ENCODE assay signal across 8 mouse cellular contexts in the genomic region with DNA sequence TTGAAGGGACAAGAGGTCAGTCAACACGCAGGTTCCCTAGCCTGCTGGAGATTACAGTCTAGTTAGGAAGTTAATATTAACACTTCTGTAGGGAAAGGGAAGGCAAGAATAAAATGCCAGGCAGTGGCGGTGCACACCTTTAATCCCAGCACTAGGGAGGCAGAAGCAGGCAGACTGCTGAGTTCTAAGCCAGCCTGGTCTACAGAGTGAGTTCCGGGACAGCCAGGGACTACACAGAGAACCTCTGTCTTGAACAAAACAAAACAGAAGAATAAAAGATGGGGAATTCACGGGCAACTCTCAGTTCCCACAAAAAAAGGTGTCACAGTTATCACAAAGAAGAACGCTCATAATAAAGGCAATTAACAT. TPM values are rescaled to one million over a fixed set of nuclear protein-coding genes. Genes with fewer than 3 reads are reported as not detected.
DNase-seq lines count a peak whose midpoint lies in the region; ATAC-seq and TF ChIP-seq lines count a peak whose summit lies in the region.

No protein-coding gene starts in this region.

- H3K9me3 ChIP-seq in heart, embryonic 16.5 days (replicated peaks; ENCODE audit: control insufficient read depth, low read length): peaks cover 3% of the 10 kb centered on the region
- H3K9me3 ChIP-seq in ES-E14 (ENCODE audit: control insufficient read depth, insufficient read depth, low read depth, low read length): no peaks in the 10 kb centered on the region
- no peaks in the 10 kb centered on the region for H3K9me3 ChIP-seq in hindbrain, embryonic 10.5 days
- no peaks in the 10 kb centered on the region for H3K9me3 ChIP-seq in midbrain, embryonic 11.5 days (ENCODE audit: control insufficient read depth, low read length)

- DNase-seq in heart, adult 9 months (ENCODE audit: low spot score in 2 of 2): no peak
- no peak for DNase-seq in ES-E14 (ENCODE audit: low read depth, low spot score)
- no peak for DNase-seq in hindbrain, embryonic 10.5 days (ENCODE audit: low spot score)
- no peak for DNase-seq in midbrain, embryonic 11.5 days (ENCODE audit: low spot score, missing footprints)
- no peak for DNase-seq in embryo, embryonic 10.5 days (ENCODE audit: low spot score)
- DNase-seq in layer of hippocampus, adult 8-10 months (ENCODE audit: low spot score in 2 of 2): no peak
- DNase-seq in kidney, postnatal 14 days: no peak

- peak overlapping the region; percentile 98 for H3K4me3 ChIP-seq in heart, embryonic 16.5 days (ENCODE audit: low read length)
- H3K4me3 ChIP-seq in ES-E14 (ENCODE audit: insufficient read depth in 1 of 2, low read depth in 1 of 2, low read length in 2 of 2, poor library complexity in 1 of 2, severe bottlenecking in 1 of 2): peak overlapping the region; percentile 79 to 86; a peak in 3 of 4 replicates
- peak overlapping the region; percentile 79 for H3K4me3 ChIP-seq in hindbrain, embryonic 10.5 days
- H3K4me3 ChIP-seq in midbrain, embryonic 11.5 days (ENCODE audit: low read depth, low read length): peak overlapping the region; percentile 91

- peaks cover 17% of the 10 kb centered on the region for H3K4me1 ChIP-seq in heart, embryonic 16.5 days (ENCODE audit: control insufficient read depth, insufficient read depth, low read length)
- H3K4me1 ChIP-seq in ES-E14 (ENCODE audit: control insufficient read depth in 2 of 2, insufficient read depth in 2 of 2, low read length in 2 of 2, poor library complexity in 1 of 2): peaks cover 0 to 3% of the 10 kb centered on the region in 2 experiments; a peak in 1 of 4 replicates
- peaks cover 5% of the 10 kb centered on the region for H3K4me1 ChIP-seq in hindbrain, embryonic 10.5 days (replicated peaks)
- 0 out of 2 replicates have a peak, but pooled peaks cover 5% of the 10 kb centered on the region for H3K4me1 ChIP-seq in midbrain, embryonic 11.5 days (ENCODE audit: control insufficient read depth, insufficient read depth, low read length)

- H3K36me3 ChIP-seq in heart, embryonic 16.5 days (ENCODE audit: control insufficient read depth, insufficient read depth): no peaks in the 10 kb centered on the region
- 0 out of 2 replicates have a peak, but pooled peaks cover 3% of the 10 kb centered on the region for H3K36me3 ChIP-seq in ES-E14 (ENCODE audit: control insufficient read depth, insufficient read depth, low read length, poor library complexity, severe bottlenecking)
- H3K36me3 ChIP-seq in hindbrain, embryonic 10.5 days: peaks cover 15% of the 10 kb centered on the region
- no peaks in the 10 kb centered on the region; the same call in 1 of the 2 replicates for H3K36me3 ChIP-seq in midbrain, embryonic 11.5 days (ENCODE audit: control insufficient read depth, insufficient read depth, low read length)

- H3K4me2 ChIP-seq in heart, embryonic 16.5 days (ENCODE audit: low read depth, low read length): peak overlapping the region; percentile 91
- H3K4me2 ChIP-seq in midbrain, embryonic 11.5 days: peak overlapping the region; percentile 69

- 36% methylated on average over 5 of the region's 5 CpGs for WGBS in heart, embryonic 16.5 days
- WGBS in hindbrain, embryonic 10.5 days: 49% methylated on average over 5 of the region's 5 CpGs
- 36% methylated on average over 5 of the region's 5 CpGs for WGBS in midbrain, embryonic 11.5 days

- H3K27me3 ChIP-seq in heart, embryonic 16.5 days (ENCODE audit: control insufficient read depth, insufficient read depth, low read length): no peaks in the 10 kb centered on the region
- H3K27me3 ChIP-seq in hindbrain, embryonic 10.5 days (ENCODE audit: insufficient read depth, poor library complexity, severe bottlenecking): no peaks in the 10 kb centered on the region
- H3K27me3 ChIP-seq in midbrain, embryonic 11.5 days (ENCODE audit: control insufficient read depth, insufficient read depth, low read length): no peaks in the 10 kb centered on the region

- H3K27ac ChIP-seq in heart, embryonic 16.5 days (ENCODE audit: low read length): peak overlapping the region; percentile 96
- H3K27ac ChIP-seq in ES-E14 (ENCODE audit: insufficient read depth, low read depth, low read length, poor library complexity, severe bottlenecking): no peak overlapping the region
- peak overlapping the region; percentile 97 for H3K27ac ChIP-seq in hindbrain, embryonic 10.5 days
- peak overlapping the region; percentile 81; the same call in 1 of the 2 replicates for H3K27ac ChIP-seq in midbrain, embryonic 11.5 days (ENCODE audit: low read depth, low read length)

- H3K9ac ChIP-seq in heart, embryonic 16.5 days (ENCODE audit: low read length): peak overlapping the region; percentile 98
- no peak overlapping the region for H3K9ac ChIP-seq in ES-E14 (ENCODE audit: insufficient read depth, low read depth, low read length, poor library complexity, severe bottlenecking)
- H3K9ac ChIP-seq in midbrain, embryonic 11.5 days (ENCODE audit: low read length): peak overlapping the region; percentile 95

- in situ Hi-C loops in ES-E14 (cut with MboI; ENCODE audit: low sequenced_read_pairs in 2 of 2, unreplicated experiment in 2 of 2): no loop called here

- ATAC-seq in heart, embryonic 16.5 days (replicated peaks; ENCODE audit: extremely low read depth, insufficient read depth, low FRiP score): no peak
- ATAC-seq in midbrain, embryonic 11.5 days (ENCODE audit: low FRiP score): no peak; the same call in 1 of the 2 replicates

TF ChIP-seq in ES-E14, 5 proteins besides CTCF, POLR2A, EP300 and RAD21:
- TF ChIP-seq MAFK (IDR thresholded peaks at IDR 0.05; ENCODE audit: insufficient read depth, low read depth, low read length) (no peak), ZNF384 (IDR thresholded peaks at IDR 0.05; ENCODE audit: low read depth, low read length) (no peak), ZC3H11A (IDR thresholded peaks at IDR 0.05; ENCODE audit: borderline replicate concordance, low read depth, low read length) (no peak), HCFC1 (IDR thresholded peaks at IDR 0.05; ENCODE audit: borderline replicate concordance, insufficient read depth, low read length) (no peak), CHD2 (IDR thresholded peaks at IDR 0.05; ENCODE audit: low read depth, low read length) (no peak)

RNA-seq across cellular contexts. Expression of gene Nedd1, which starts 0.4 kb away (rescaled TPM):
- 39.0 and 42.7 TPM in 2 replicates for polyA plus RNA-seq in heart, embryonic 16.5 days (2015; fragmentation: Nextera tagmentation; extraction: Ambion mirVana)
- 13.6 and 16.4 TPM in 2 replicates for total RNA-seq in ES-E14 (2012; rRNA removed)
- 46.7 and 56.8 TPM in 2 replicates for polyA plus RNA-seq in hindbrain, embryonic 10.5 days (2016; fragmentation: Nextera tagmentation; extraction: Ambion mirVana)
- polyA plus RNA-seq in midbrain, embryonic 11.5 days (2014; fragmentation: Nextera tagmentation; extraction: Ambion mirVana): 63.3 and 66.9 TPM in 2 replicates
- total RNA-seq in layer of hippocampus, adult 8-10 months (2022): 1 to 10 TPM; 3.5 to 4.9 (median 4.0) TPM
